Mouse (Mus musculus) stomach, postnatal 0 days (tissue): Measurements from ENCODE around the gene Cpne6. TPM values are rescaled to one million over a fixed set of nuclear protein-coding genes. Genes with fewer than 3 reads are reported as not detected.

ENCODE experiments used
- ATAC-seq: fragments of 200-750 bp; cut with Nextera tagmentation; 2 replicates; pipeline ENCODE4 v1.8.0; 2017; ENCODE audit not compliant: low FRiP score, low TSS enrichment
- DNase-seq: peaks from one replicate; pipeline ENCODE4 v3.0.0-alpha.2; 2016; ENCODE audit warnings: low spot score
- H3K27ac ChIP-seq: fragments of 300-500 bp; sonication (generic); replicated peaks from 2 replicates; pipeline ENCODE4 v1.5.1; 2014; ENCODE audit warnings: mild to moderate bottlenecking, control low read depth
- H3K27me3 ChIP-seq: fragments of 300-500 bp; sonication (generic); 2 replicates; pipeline ENCODE4 v1.6.1; 2014; ENCODE audit warnings: low read length; ENCODE audit not compliant: control insufficient read depth, insufficient read depth
- H3K36me3 ChIP-seq: fragments of 300-500 bp; sonication (generic); 2 replicates; pipeline ENCODE4 v1.6.1; 2014; ENCODE audit warnings: low read length, mixed read lengths; ENCODE audit not compliant: control insufficient read depth, insufficient read depth
- H3K4me1 ChIP-seq: fragments of 300-500 bp; sonication (generic); replicated peaks from 2 replicates; pipeline ENCODE4 v1.6.1; 2014; ENCODE audit warnings: antibody characterized with exemption; ENCODE audit not compliant: control insufficient read depth, insufficient read depth
- H3K4me2 ChIP-seq: fragments of 300-500 bp; sonication (generic); replicated peaks from 2 replicates; pipeline ENCODE4 v1.6.1; 2014; ENCODE audit warnings: low read depth, mild to moderate bottlenecking, control low read depth, moderate library complexity
- H3K4me3 ChIP-seq: fragments of 300-500 bp; sonication (generic); 2 replicates; pipeline ENCODE4 v1.5.1; 2014; ENCODE audit warnings: low read depth, low read length, control low read depth
- H3K9ac ChIP-seq: fragments of 300-500 bp; sonication (generic); 2 replicates; pipeline ENCODE4 v1.6.1; 2014; ENCODE audit warnings: mild to moderate bottlenecking, low read length, control low read depth, mixed read lengths
- H3K9me3 ChIP-seq: fragments of 300-500 bp; sonication (generic); 2 replicates; pipeline ENCODE4 v1.6.1; 2016; ENCODE audit warnings: low read length; ENCODE audit not compliant: control insufficient read depth
- CTCF ChIP-seq: IDR thresholded peaks from 2 replicates; pipeline ENCODE4 v1.5.1; 2016; ENCODE audit warnings: antibody characterized with exemption, low read depth, mild to moderate bottlenecking, moderate library complexity
- EP300 ChIP-seq: optimal IDR thresholded peaks from 2 replicates; pipeline ENCODE3; 2016; ENCODE audit warnings: antibody characterized with exemption
- WGBS: fragments of 180-500 bp; shearing (Covaris S2); extraction: QIAGEN DNeasy Blood & Tissue Kit; methylation state at CpG from one replicate; pipeline ENCODE4 v1.1.7; 2014; 5-methylcytosine and 5-hydroxymethylcytosine counted together
- polyA plus RNA-seq: library from polyadenylated mRNA; unstranded; fragments of >200 nt; fragmentation: Nextera tagmentation; extraction: Ambion mirVana; gene quantifications from 2 replicates; pipeline ENCODE4 v1.2.1, GENCODE M21; 2015

The Cpne6 gene
- polyA plus RNA-seq, 1 experiment from 2014 or later: 0.08 TPM

DNA sequence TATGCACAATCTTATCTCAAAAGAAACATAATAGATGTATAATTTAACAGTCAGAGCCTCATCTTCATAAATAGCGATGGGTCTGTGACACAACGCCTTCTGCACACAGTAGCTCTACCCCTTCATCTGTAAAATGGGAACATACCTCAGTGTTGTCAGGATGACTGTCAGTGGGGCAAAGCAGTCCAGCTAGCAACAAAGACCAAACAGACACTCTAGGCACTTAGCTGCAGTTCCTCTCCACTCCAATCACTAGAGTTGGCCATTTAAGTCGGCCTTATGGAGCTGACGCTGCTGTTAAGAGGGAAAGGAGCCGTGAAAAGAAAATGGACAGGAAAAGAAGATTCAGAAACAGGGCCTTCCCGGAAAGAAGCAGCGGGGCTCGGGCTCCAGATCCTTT lies 41.5 kb downstream of the Cpne6 start:
- Histone ChIP-seq H3K9ac (no peak overlapping the region), H3K27me3 (no peaks in the 10 kb centered on the region), H3K27ac (no peak overlapping the region), H3K9me3 (no peaks in the 10 kb centered on the region), H3K4me1 (no peaks in the 10 kb centered on the region), H3K4me3 (no peak overlapping the region), H3K36me3 (peaks cover 15% of the 10 kb centered on the region), H3K4me2 (no peak overlapping the region)
- 93% methylated on average over 8 of the region's 8 CpGs for WGBS
- no peak for ATAC-seq
- no peak for DNase-seq
- TF ChIP-seq CTCF (no peak), EP300 (no peak)

DNA sequence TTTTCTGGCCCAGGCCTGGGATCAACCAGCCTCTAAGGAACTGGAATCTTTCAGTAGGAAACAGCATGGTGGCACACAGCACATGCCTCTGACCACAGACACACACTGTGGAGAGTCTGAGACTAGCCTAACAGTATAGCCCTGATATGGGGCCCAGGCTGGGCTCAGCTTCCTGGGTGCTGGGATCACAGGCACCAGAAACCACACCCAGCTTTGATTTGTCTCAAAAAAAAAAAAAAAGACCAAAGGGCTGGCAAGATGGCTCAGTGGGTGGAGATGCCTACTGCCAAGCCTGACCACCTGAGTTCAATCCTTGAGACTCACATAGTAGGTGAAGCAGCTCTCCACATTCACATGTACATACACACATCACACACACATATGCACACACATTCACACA lies 44.4 kb downstream of the Cpne6 start:
- peak; percentile 58; the same call in 1 of the 2 replicates for ATAC-seq
- H3K36me3 ChIP-seq: no peaks in the 10 kb centered on the region
- no peaks in the 10 kb centered on the region for H3K4me1 ChIP-seq
- H3K9me3 ChIP-seq: no peaks in the 10 kb centered on the region
- H3K4me2 ChIP-seq: no peak overlapping the region
- no peak overlapping the region for H3K4me3 ChIP-seq
- H3K27me3 ChIP-seq: no peaks in the 10 kb centered on the region
- no peak for DNase-seq
- no peak overlapping the region for H3K9ac ChIP-seq
- no peak overlapping the region for H3K27ac ChIP-seq
- no peak for TF ChIP-seq CTCF

DNA sequence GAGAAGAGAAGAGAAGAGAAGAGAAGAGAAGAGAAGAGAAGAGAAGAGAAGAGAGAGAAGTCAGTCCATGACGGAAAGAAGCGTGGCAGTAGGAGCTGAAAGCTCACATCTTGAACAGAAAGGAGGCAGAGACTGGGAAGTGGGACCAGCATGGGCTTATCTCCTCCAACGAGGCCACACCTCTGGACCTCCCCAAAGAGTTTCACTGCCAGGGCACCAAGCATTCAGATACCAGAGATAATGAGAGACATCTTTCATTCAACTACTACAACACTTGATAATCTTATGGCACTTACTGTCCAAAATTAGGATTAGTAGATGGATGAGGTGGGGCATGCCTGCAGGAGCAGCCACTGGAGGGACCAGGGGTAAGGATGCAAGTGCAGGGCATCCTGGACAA lies 45.5 kb downstream of the Cpne6 start:
- Histone ChIP-seq H3K9ac (no peak overlapping the region), H3K27ac (no peak overlapping the region), H3K4me2 (no peak overlapping the region), H3K36me3 (no peaks in the 10 kb centered on the region), H3K4me3 (no peak overlapping the region), H3K9me3 (no peaks in the 10 kb centered on the region), H3K27me3 (no peaks in the 10 kb centered on the region), H3K4me1 (no peaks in the 10 kb centered on the region)
- TF ChIP-seq CTCF (no peak), EP300 (no peak)
- WGBS: 79% methylated on average over 3 of the region's 3 CpGs
- DNase-seq: no peak
- no peak for ATAC-seq

DNA sequence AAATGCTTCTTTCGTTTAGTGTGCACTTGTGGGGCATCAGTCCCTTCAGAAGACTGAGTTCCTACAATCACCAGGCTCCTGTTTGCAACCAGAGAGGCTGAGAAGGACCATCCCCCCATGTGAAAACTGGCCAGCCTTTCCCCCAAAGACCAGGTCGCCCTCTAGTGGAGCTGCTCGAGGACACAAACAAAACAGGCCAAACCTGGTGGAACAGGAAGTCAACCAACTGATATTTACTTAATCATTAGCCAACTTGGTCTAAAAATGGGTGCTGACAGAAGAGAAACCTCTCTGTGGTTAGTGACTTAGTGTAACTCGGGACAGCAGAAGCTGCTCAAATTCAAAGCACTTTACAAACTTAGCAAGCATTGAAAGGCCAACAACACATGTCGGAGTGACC lies 46.8 kb downstream of the Cpne6 start:
- no peak for ATAC-seq
- Histone ChIP-seq H3K27me3 (no peaks in the 10 kb centered on the region), H3K27ac (peak overlapping the region; percentile 71), H3K9me3 (no peaks in the 10 kb centered on the region), H3K36me3 (no peaks in the 10 kb centered on the region), H3K9ac (no peak overlapping the region), H3K4me1 (peaks cover 4% of the 10 kb centered on the region; the same call in 1 of the 2 replicates), H3K4me2 (no peak overlapping the region), H3K4me3 (no peak overlapping the region)
- TF ChIP-seq EP300: no peak
- TF ChIP-seq CTCF: peak; percentile 98
- WGBS: 11% methylated on average over 5 of the region's 5 CpGs
- peak; percentile 92 for DNase-seq

DNA sequence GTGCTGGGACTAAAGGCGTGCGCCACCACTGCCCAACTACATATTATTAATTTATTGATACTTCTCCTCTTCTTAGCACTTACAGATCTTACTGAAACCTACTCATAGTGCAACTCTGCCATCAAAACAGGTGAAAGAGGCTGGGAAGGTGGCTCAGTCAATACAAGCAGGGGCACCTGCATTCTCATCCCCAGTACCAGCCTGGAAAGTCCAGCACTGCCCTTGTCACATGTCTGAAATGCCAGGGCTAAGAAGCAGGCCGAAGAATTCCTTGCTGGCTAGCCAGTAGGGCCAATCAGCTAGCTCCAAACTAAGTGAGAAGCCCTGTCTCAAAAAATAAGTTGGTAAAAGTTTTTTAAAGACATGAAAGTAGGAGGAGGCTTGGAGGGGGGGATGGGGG lies 47.3 kb downstream of the Cpne6 start:
- no peak for DNase-seq

DNA sequence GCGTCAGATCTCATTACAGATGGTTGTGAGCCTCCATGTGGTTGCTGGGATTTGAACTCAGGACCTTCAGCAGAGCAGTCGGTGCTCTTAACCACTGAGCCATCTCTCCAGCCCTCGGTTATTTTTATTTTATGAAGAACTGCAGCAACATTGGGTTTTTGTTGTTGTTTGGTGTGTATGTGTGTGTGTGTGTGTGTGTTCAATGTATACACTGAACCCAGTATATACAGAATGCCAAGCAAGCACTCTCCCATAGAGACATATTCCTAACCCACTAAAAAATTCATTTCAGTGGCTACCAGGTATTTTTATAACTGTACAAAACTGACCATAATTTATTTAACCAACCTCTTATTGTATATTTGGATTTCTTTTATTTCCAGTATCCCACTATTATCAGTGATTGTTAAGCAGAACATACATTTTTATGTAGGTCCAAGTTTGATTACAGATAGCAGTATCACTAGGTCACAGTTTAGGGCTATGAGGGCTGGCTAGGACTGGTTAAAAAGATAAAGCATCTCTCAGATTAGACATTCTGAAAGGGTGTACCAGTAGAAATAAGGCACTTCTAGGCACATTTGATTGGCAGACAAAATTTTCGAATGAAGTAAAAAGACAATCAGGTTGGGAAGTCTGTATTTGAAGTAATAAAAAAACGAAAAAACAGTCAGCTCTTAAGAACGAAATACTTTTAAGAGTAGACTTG lies 48.6 kb downstream of the Cpne6 start:
- TF ChIP-seq EP300 (no peak), CTCF (peak; percentile 22)
- no peak overlapping the region for H3K9ac ChIP-seq
- no peak overlapping the region; the same call in 1 of the 2 replicates for H3K27ac ChIP-seq
- DNase-seq (no peak), ATAC-seq (no peak)
- H3K4me1 ChIP-seq: peaks cover 4% of the 10 kb centered on the region; the same call in 1 of the 2 replicates
- H3K4me2 ChIP-seq: peak overlapping the region; percentile 52
- H3K36me3 ChIP-seq: 0 out of 2 replicates have a peak, but pooled peaks cover 4% of the 10 kb centered on the region
- no peaks in the 10 kb centered on the region for H3K9me3 ChIP-seq
- 48% methylated on average over 6 of the region's 6 CpGs for WGBS
- peak overlapping the region; percentile 57 for H3K4me3 ChIP-seq
- no peaks in the 10 kb centered on the region for H3K27me3 ChIP-seq

More for the DNA sequence above, 47.3 kb downstream of the Cpne6 start:
- Histone ChIP-seq H3K9me3 (no peaks in the 10 kb centered on the region), H3K27ac (peak overlapping the region; percentile 18; the same call in 1 of the 2 replicates), H3K4me3 (no peak overlapping the region), H3K4me2 (no peak overlapping the region), H3K4me1 (peaks cover 4% of the 10 kb centered on the region; the same call in 1 of the 2 replicates), H3K27me3 (no peaks in the 10 kb centered on the region), H3K36me3 (no peaks in the 10 kb centered on the region), H3K9ac (0 out of 2 replicates have a peak overlapping the region, but pooled peaks have one; percentile 31)
- no peak for ATAC-seq
- 85% methylated on average over 3 of the region's 3 CpGs for WGBS
- TF ChIP-seq CTCF: no peak
- TF ChIP-seq EP300: no peak
